Mouse (Mus musculus) midbrain, embryonic 11.5 days (tissue): ENCODE measurements at regions not wholly inside any gene's neighbourhood (a gene's known extent, or its start where the extent isn't known, plus 50 kb on each side); places are given as distances from the start of the nearest gene placed in this dataset.

Source experiments
- ATAC-seq: fragments of 200-750 bp; cut with Nextera tagmentation; 2 replicates; pipeline ENCODE4 v1.8.0; 2017; ENCODE audit warnings: moderate TSS enrichment, moderate library complexity; ENCODE audit not compliant: low FRiP score
- DNase-seq: peaks from one replicate; pipeline ENCODE4 v3.0.0; 2015; ENCODE audit warnings: low spot score; ENCODE audit errors: missing footprints
- H3K27ac ChIP-seq: fragments of 300-500 bp; sonication (generic); 2 replicates; pipeline ENCODE4 v1.5.1; 2014; ENCODE audit warnings: low read depth, low read length
- H3K27me3 ChIP-seq: fragments of 300-500 bp; sonication (generic); 2 replicates; pipeline ENCODE4 v1.6.1; 2014; ENCODE audit warnings: mild to moderate bottlenecking, low read length, moderate library complexity, mixed read lengths; ENCODE audit not compliant: control insufficient read depth, insufficient read depth
- H3K36me3 ChIP-seq: fragments of 300-500 bp; sonication (generic); 2 replicates; pipeline ENCODE4 v1.6.1; 2014; ENCODE audit warnings: mild to moderate bottlenecking, low read length, moderate library complexity, mixed read lengths; ENCODE audit not compliant: control insufficient read depth, insufficient read depth
- H3K4me1 ChIP-seq: fragments of 300-500 bp; sonication (generic); 2 replicates; pipeline ENCODE4 v1.6.1; 2014; ENCODE audit warnings: low read length; ENCODE audit not compliant: control insufficient read depth, insufficient read depth
- H3K4me2 ChIP-seq: fragments of 300-500 bp; sonication (generic); 2 replicates; pipeline ENCODE4 v1.6.1; 2014; ENCODE audit warnings: mild to moderate bottlenecking, moderate library complexity
- H3K4me3 ChIP-seq: fragments of 300-500 bp; sonication (generic); 2 replicates; pipeline ENCODE4 v1.5.1; 2014; ENCODE audit warnings: low read depth, low read length
- H3K9ac ChIP-seq: fragments of 300-500 bp; sonication (generic); 2 replicates; pipeline ENCODE4 v1.6.1; 2014; ENCODE audit warnings: low read length
- H3K9me3 ChIP-seq: fragments of 300-500 bp; sonication (generic); 2 replicates; pipeline ENCODE4 v1.6.1; 2016; ENCODE audit warnings: low read length; ENCODE audit not compliant: control insufficient read depth
- WGBS: fragments of 180-500 bp; shearing (Covaris S2); extraction: QIAGEN DNeasy Blood & Tissue Kit; methylation state at CpG from one replicate; pipeline ENCODE4 v1.1.7; 2014; 5-methylcytosine and 5-hydroxymethylcytosine counted together

GRCm38 (mm10) chr15:68656722-68657121 lies 2156.0 kb upstream of the Lrrc6 start:
- Histone ChIP-seq H3K9me3 (no peaks in the 10 kb centered on the region), H3K4me1 (no peaks in the 10 kb centered on the region), H3K4me2 (no peak overlapping the region), H3K9ac (no peak overlapping the region), H3K4me3 (no peak overlapping the region), H3K27me3 (no peaks in the 10 kb centered on the region), H3K27ac (no peak overlapping the region), H3K36me3 (no peaks in the 10 kb centered on the region)
- WGBS, result 66% methylated on average over 6 of the region's 6 CpGs
- ATAC-seq, result no peak
- no peak for DNase-seq

GRCm38 (mm10) chr15:68655046-68655445 lies 2154.3 kb upstream of the Lrrc6 start:
- Histone ChIP-seq H3K27me3 (no peaks in the 10 kb centered on the region), H3K4me2 (no peak overlapping the region), H3K9ac (no peak overlapping the region), H3K36me3 (no peaks in the 10 kb centered on the region), H3K4me3 (no peak overlapping the region), H3K27ac (no peak overlapping the region), H3K4me1 (no peaks in the 10 kb centered on the region), H3K9me3 (no peaks in the 10 kb centered on the region)
- ATAC-seq (no peak), DNase-seq (no peak)
- WGBS, result 82% methylated on average over 3 of the region's 3 CpGs

- 67% methylated on average over 2 of the region's 2 CpGs for WGBS
- H3K36me3 ChIP-seq, result no peaks in the 10 kb centered on the region
- ATAC-seq (no peak; the same call in 1 of the 2 replicates), DNase-seq (no peak)
- no peaks in the 10 kb centered on the region for H3K4me1 ChIP-seq
- H3K9ac ChIP-seq, result no peak overlapping the region
- H3K27me3 ChIP-seq, result no peaks in the 10 kb centered on the region
- no peak overlapping the region for H3K4me3 ChIP-seq
- no peak overlapping the region for H3K27ac ChIP-seq
- no peak overlapping the region for H3K4me2 ChIP-seq
- no peaks in the 10 kb centered on the region for H3K9me3 ChIP-seq
Observed at GRCm38 (mm10) chr15:68650609-68651008, 2149.9 kb upstream of the Lrrc6 start.

GRCm38 (mm10) chr15:68650033-68650432 lies 2149.3 kb upstream of the Lrrc6 start:
- no peak overlapping the region for H3K27ac ChIP-seq
- ATAC-seq (peak; percentile 62; the same call in 1 of the 2 replicates), DNase-seq (no peak)
- H3K9ac ChIP-seq, result no peak overlapping the region
- no peaks in the 10 kb centered on the region for H3K36me3 ChIP-seq
- H3K4me1 ChIP-seq, result no peaks in the 10 kb centered on the region
- H3K4me3 ChIP-seq, result no peak overlapping the region
- H3K27me3 ChIP-seq, result no peaks in the 10 kb centered on the region
- 45% methylated on average over 3 of the region's 3 CpGs for WGBS
- no peak overlapping the region for H3K4me2 ChIP-seq
- no peaks in the 10 kb centered on the region for H3K9me3 ChIP-seq

- H3K27me3 ChIP-seq, result no peaks in the 10 kb centered on the region
- no peak overlapping the region for H3K4me2 ChIP-seq
- 76% methylated on average over 3 of the region's 3 CpGs for WGBS
- no peak for DNase-seq
- no peaks in the 10 kb centered on the region for H3K4me1 ChIP-seq
- H3K9ac ChIP-seq, result no peak overlapping the region
- H3K9me3 ChIP-seq, result no peaks in the 10 kb centered on the region
- no peaks in the 10 kb centered on the region for H3K36me3 ChIP-seq
- H3K4me3 ChIP-seq, result no peak overlapping the region
- no peak for ATAC-seq
- H3K27ac ChIP-seq, result no peak overlapping the region
Observed at GRCm38 (mm10) chr15:68646865-68647264, 2146.2 kb upstream of the Lrrc6 start.

GRCm38 (mm10) chr15:68644862-68645261 lies 2144.2 kb upstream of the Lrrc6 start:
- Histone ChIP-seq H3K9me3 (no peaks in the 10 kb centered on the region), H3K9ac (no peak overlapping the region), H3K4me1 (no peaks in the 10 kb centered on the region), H3K4me3 (no peak overlapping the region), H3K4me2 (no peak overlapping the region), H3K27ac (no peak overlapping the region), H3K36me3 (no peaks in the 10 kb centered on the region), H3K27me3 (no peaks in the 10 kb centered on the region)
- no peak for ATAC-seq
- no peak for DNase-seq
- 100% methylated on average over 1 of the region's 1 CpGs for WGBS

GRCm38 (mm10) chr15:68635633-68636032 lies 2134.9 kb upstream of the Lrrc6 start:
- Histone ChIP-seq H3K4me1 (no peaks in the 10 kb centered on the region), H3K4me2 (no peak overlapping the region), H3K9ac (no peak overlapping the region), H3K4me3 (no peak overlapping the region), H3K27ac (no peak overlapping the region), H3K9me3 (no peaks in the 10 kb centered on the region), H3K27me3 (no peaks in the 10 kb centered on the region), H3K36me3 (no peaks in the 10 kb centered on the region)
- DNase-seq (no peak), ATAC-seq (no peak)

GRCm38 (mm10) chr15:68626976-68627375 lies 2126.3 kb upstream of the Lrrc6 start:
- Histone ChIP-seq H3K27ac (no peak overlapping the region), H3K4me2 (no peak overlapping the region), H3K9me3 (no peaks in the 10 kb centered on the region), H3K4me3 (no peak overlapping the region), H3K4me1 (no peaks in the 10 kb centered on the region), H3K9ac (no peak overlapping the region), H3K36me3 (no peaks in the 10 kb centered on the region), H3K27me3 (no peaks in the 10 kb centered on the region)
- no peak for DNase-seq
- ATAC-seq, result no peak
- WGBS, result 64% methylated on average over 4 of the region's 4 CpGs

GRCm38 (mm10) chr15:68624831-68625230 lies 2124.1 kb upstream of the Lrrc6 start:
- Histone ChIP-seq H3K36me3 (no peaks in the 10 kb centered on the region), H3K27ac (no peak overlapping the region), H3K4me2 (no peak overlapping the region), H3K9ac (no peak overlapping the region), H3K4me3 (no peak overlapping the region), H3K9me3 (no peaks in the 10 kb centered on the region), H3K27me3 (no peaks in the 10 kb centered on the region), H3K4me1 (no peaks in the 10 kb centered on the region)
- no peak for DNase-seq
- ATAC-seq, result no peak
- WGBS, result 77% methylated on average over 3 of the region's 3 CpGs
